Mouse (Mus musculus) bone marrow macrophage, adult 2 months (primary cell): Measurements from ENCODE around the gene Ttyh2. TPM values are rescaled to one million over a fixed set of nuclear protein-coding genes. Genes with fewer than 3 reads are reported as not detected.

ENCODE experiments used
- H3K27ac ChIP-seq: 2 replicates; pipeline ENCODE4 v1.5.1; 2012; ENCODE audit warnings: low read depth, low read length; ENCODE audit not compliant: insufficient read depth
- H3K4me1 ChIP-seq: 2 replicates; pipeline ENCODE4 v1.6.1; 2012; ENCODE audit warnings: low read length; ENCODE audit not compliant: control insufficient read depth, insufficient read depth
- H3K4me3 ChIP-seq: 2 replicates; pipeline ENCODE4 v1.5.1; 2012; ENCODE audit warnings: mild to moderate bottlenecking, low read length, moderate library complexity; ENCODE audit not compliant: insufficient read depth
- CTCF ChIP-seq: IDR thresholded peaks from 2 replicates; pipeline ENCODE4 v1.5.1; 2012; ENCODE audit warnings: low read depth, mild to moderate bottlenecking, low read length, moderate library complexity
- POLR2A ChIP-seq: IDR thresholded peaks from 2 replicates; pipeline ENCODE4 v1.6.1; 2012; ENCODE audit warnings: mild to moderate bottlenecking, low read depth, low read length, borderline replicate concordance
- polyA plus RNA-seq: library from polyadenylated mRNA; stranded (reverse); fragments of >200 nt; gene quantifications from 2 replicates; pipeline ENCODE4 v1.2.4, GENCODE M21; 2012; ENCODE audit not compliant: missing spikeins, insufficient read depth, insufficient read length

Gene Ttyh2
- polyA plus RNA-seq = 29.6 and 37.5 TPM in 2 replicates

DNA sequence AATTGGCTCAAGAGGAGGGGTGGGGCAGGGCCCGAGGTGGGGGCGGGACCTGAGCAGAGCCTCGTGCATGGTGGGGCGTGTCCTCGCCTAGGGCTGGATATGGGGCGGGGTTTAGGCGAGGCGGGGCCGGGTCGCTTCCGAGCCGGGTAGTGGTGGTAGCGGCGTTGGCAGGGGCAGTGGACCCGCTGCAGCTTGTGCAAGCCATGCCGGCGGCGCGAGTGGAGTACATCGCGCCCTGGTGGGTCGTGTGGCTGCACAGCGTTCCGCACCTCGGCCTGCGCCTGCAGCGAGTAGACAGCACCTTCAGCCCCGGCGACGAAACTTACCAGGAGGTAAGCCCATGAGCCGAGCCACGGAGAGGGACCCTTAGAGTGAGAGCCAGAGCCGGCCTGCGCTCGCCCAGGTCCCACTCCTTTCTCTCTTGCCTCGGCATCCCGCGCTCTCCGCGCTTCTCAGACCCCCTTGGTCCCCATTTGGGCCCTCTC, at the start of gene Ttyh2:
Ttyh2 (plus strand) TSS at position 91 of the 485 bp plus-strand sequence.
- peak within 1 kb of the TSS; percentile 88 for H3K27ac ChIP-seq
- peaks cover 33% of the 10 kb centered on the region for H3K4me1 ChIP-seq
- H3K4me3 ChIP-seq = peak within 1 kb of the TSS; percentile 99
- TF ChIP-seq POLR2A = peak; percentile 96
- no peak for TF ChIP-seq CTCF

DNA sequence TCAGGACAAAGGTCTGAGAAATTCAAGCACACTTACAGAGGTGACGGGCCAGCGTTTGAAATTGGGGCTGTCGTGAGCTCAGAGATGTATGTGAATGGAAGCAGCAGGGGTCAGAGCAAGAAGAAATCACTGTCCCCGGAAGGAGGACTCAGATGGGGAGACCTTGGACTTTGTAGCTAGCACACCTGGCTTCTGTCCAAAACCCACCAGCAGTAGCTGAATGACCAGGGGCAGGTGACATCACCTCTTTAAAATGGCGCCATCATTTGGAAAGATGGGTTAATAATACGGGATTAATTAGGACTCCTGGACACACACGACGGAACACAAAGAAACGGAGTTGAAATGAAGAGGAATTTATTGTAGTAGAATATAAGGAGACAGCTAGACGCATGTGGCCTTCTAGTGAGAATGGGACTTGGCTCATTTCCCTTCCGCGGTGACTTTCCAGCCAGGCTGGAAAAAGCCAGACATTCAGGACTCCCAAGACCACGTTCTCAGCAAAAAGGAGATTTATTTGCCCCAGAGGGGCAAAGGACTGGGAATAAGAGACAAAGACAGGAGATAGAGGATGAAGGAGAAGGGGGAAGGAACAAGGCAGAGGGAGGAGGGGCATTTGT, 49.0 kb upstream of the Ttyh2 start:
- Histone ChIP-seq H3K4me1 (no peaks in the 10 kb centered on the region), H3K4me3 (no peak overlapping the region), H3K27ac (no peak overlapping the region)
- no peak for TF ChIP-seq POLR2A
- TF ChIP-seq CTCF = no peak

DNA sequence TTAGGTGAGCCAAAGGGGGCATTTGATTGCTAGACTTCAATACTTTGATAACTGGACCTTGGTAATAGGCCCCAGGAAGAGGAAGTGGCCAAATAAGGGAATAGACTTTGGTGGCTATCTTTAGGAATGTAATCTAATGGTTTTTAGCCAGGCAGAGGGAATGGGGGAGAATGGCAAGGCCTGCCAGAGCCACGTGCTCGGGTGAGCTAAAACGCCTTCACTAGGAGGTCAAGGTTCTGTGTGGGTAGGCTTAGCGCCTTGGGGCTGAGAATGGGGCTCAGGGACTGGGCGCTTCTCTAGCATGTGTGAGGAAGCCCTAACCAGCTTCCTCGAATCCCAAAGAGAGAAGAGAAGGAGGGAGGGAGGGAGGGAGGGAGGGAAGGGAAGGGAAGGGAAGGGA, 48.2 kb upstream of the Ttyh2 start:
- H3K4me1 ChIP-seq = no peaks in the 10 kb centered on the region
- H3K4me3 ChIP-seq = no peak overlapping the region
- H3K27ac ChIP-seq = no peak overlapping the region
- TF ChIP-seq POLR2A (no peak), CTCF (no peak)

DNA sequence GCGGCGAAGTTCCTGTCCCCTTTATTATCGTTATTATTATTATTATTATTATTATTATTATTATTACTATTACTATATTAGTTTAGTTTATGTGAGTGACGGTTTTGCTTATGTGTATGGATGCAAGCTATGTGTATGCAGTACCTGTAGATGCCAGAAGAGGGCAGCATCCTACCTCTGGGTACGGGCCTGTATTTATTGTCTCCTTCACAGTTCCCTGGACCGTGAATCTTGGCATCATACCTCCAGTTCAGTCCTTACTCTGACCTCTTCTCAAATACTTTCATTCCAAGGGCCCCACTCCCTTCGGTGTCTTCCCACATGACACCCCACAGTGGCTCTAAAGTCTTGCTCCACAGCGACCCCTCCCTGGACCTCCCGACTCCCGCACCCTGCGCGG, 47.2 kb upstream of the Ttyh2 start:
- Histone ChIP-seq H3K4me3 (no peak overlapping the region), H3K27ac (no peak overlapping the region), H3K4me1 (no peaks in the 10 kb centered on the region)
- TF ChIP-seq POLR2A = no peak
- TF ChIP-seq CTCF = no peak

DNA sequence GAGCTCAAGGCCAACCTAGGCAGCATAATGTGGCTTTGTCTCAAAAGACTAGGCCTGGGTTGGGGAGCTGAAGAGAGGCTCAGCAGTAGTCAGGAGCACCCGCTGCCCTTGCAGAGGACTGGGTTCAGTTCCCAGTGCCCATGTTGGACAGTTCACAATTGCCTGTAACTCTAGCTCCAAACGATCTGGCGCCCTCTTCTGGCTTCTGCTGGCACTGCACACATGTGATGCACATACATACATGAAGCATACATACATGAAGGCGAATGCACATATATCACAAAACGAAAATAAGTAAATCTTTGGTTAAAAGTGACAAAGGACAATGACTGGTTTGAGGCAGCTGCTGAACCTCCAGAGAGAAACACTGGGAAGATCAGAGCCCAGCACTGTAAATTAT, 45.2 kb upstream of the Ttyh2 start:
- Histone ChIP-seq H3K27ac (no peak overlapping the region), H3K4me1 (no peaks in the 10 kb centered on the region), H3K4me3 (no peak overlapping the region)
- TF ChIP-seq POLR2A (no peak), CTCF (0 out of 2 replicates have a peak, but pooled peaks have one; percentile 9)

GRCm38 (mm10) chr11:114632266-114632665, 43.0 kb upstream of the Ttyh2 start:
- H3K27ac ChIP-seq = no peak overlapping the region
- TF ChIP-seq CTCF (no peak), POLR2A (no peak)
- no peak overlapping the region for H3K4me3 ChIP-seq
- H3K4me1 ChIP-seq = no peaks in the 10 kb centered on the region

DNA sequence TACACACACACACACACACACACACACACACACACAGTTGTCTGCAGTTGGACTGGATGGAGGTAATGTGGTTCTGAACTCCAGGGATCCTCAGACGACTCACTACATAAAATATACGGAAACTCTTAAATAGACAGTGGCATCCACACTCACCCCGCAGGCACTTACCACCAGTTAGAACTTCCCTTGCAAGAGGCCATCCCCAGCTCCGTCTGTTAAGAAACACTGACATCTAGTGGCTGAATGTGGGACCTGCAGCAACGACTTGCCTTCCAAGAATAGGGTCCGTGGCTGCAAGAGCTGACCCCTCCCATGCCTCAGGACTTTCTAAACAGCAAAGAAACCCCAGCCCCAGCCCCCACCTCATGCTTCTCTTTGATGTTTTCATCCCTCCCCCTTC, 38.9 kb upstream of the Ttyh2 start:
- TF ChIP-seq POLR2A (no peak), CTCF (peak; percentile 92)
- H3K4me1 ChIP-seq = no peaks in the 10 kb centered on the region
- H3K27ac ChIP-seq = no peak overlapping the region
- no peak overlapping the region for H3K4me3 ChIP-seq

GRCm38 (mm10) chr11:114636727-114637505, 38.3 kb upstream of the Ttyh2 start:
- H3K27ac ChIP-seq = no peak overlapping the region
- no peak overlapping the region for H3K4me3 ChIP-seq
- TF ChIP-seq CTCF (no peak), POLR2A (no peak)
- no peaks in the 10 kb centered on the region for H3K4me1 ChIP-seq

GRCm38 (mm10) chr11:114638647-114639290, 36.5 kb upstream of the Ttyh2 start:
- Histone ChIP-seq H3K27ac (no peak overlapping the region), H3K4me1 (no peaks in the 10 kb centered on the region), H3K4me3 (no peak overlapping the region)
- TF ChIP-seq POLR2A (no peak), CTCF (no peak)
